Mouse (Mus musculus) heart, embryonic 11.5 days (tissue): ENCODE measurements around the gene Theg. TPM values are rescaled to one million over a fixed set of nuclear protein-coding genes. Genes with fewer than 3 reads are reported as not detected.

Experiments used
- ATAC-seq: fragments of 200-750 bp; cut with Nextera tagmentation; replicated peaks from 2 replicates; pipeline ENCODE4 v1.8.0; 2017; ENCODE audit warnings: moderate library complexity; ENCODE audit not compliant: insufficient number of reproducible peaks, low FRiP score, low TSS enrichment
- H3K27ac ChIP-seq: fragments of 300-500 bp; sonication (generic); 2 replicates; pipeline ENCODE4 v1.5.1; 2014; ENCODE audit warnings: mild to moderate bottlenecking, low read depth, low read length
- H3K27me3 ChIP-seq: fragments of 300-500 bp; sonication (generic); 2 replicates; pipeline ENCODE4 v1.6.1; 2014; ENCODE audit warnings: mild to moderate bottlenecking, low read length, mixed read lengths; ENCODE audit not compliant: control insufficient read depth, insufficient read depth
- H3K36me3 ChIP-seq: fragments of 300-500 bp; sonication (generic); 2 replicates; pipeline ENCODE4 v1.6.1; 2014; ENCODE audit warnings: mild to moderate bottlenecking, low read length, moderate library complexity, mixed read lengths; ENCODE audit not compliant: control insufficient read depth, insufficient read depth
- H3K4me1 ChIP-seq: fragments of 300-500 bp; sonication (generic); 2 replicates; pipeline ENCODE4 v1.6.1; 2014; ENCODE audit warnings: low read length; ENCODE audit not compliant: control insufficient read depth, insufficient read depth
- H3K4me2 ChIP-seq: fragments of 300-500 bp; sonication (generic); 2 replicates; pipeline ENCODE4 v1.6.1; 2014; ENCODE audit warnings: mild to moderate bottlenecking, moderate library complexity
- H3K4me3 ChIP-seq: fragments of 300-500 bp; sonication (generic); 2 replicates; pipeline ENCODE4 v1.5.1; 2014; ENCODE audit warnings: low read depth, low read length
- H3K9ac ChIP-seq: fragments of 300-500 bp; sonication (generic); 2 replicates; pipeline ENCODE4 v1.6.1; 2014; ENCODE audit warnings: mild to moderate bottlenecking, low read depth, low read length, moderate library complexity
- H3K9me3 ChIP-seq: fragments of 300-500 bp; sonication (generic); replicated peaks from 2 replicates; pipeline ENCODE4 v1.6.1; 2016; ENCODE audit warnings: low read length; ENCODE audit not compliant: control insufficient read depth
- WGBS: fragments of 180-500 bp; shearing (Covaris S2); extraction: QIAGEN DNeasy Blood & Tissue Kit; methylation state at CpG from one replicate; pipeline ENCODE4 v1.1.7; 2014; ENCODE audit not compliant: insufficient replicate concordance; 5-methylcytosine and 5-hydroxymethylcytosine counted together
- polyA plus RNA-seq: library from polyadenylated mRNA; unstranded; fragments of >200 nt; fragmentation: Nextera tagmentation; extraction: Ambion mirVana; gene quantifications from 2 replicates; pipeline ENCODE4 v1.2.1, GENCODE M21; 2014

The Theg gene
- polyA plus RNA-seq, 1 experiment from 2014 or later: not detected

- no peak overlapping the region for H3K4me2 ChIP-seq
- H3K27me3 ChIP-seq: no peaks in the 10 kb centered on the region
- no peak overlapping the region for H3K27ac ChIP-seq
- H3K4me3 ChIP-seq: no peak overlapping the region
- peaks cover 12% of the 10 kb centered on the region for H3K4me1 ChIP-seq
- no peak overlapping the region for H3K9ac ChIP-seq
- WGBS: 75% methylated on average over 9 of the region's 9 CpGs
- ATAC-seq: no peak
- H3K36me3 ChIP-seq: peaks cover 37% of the 10 kb centered on the region
- H3K9me3 ChIP-seq: no peaks in the 10 kb centered on the region
Measured at GRCm38 (mm10) chr10:79550366-79550765, 36.8 kb downstream of the Theg start.

- Histone ChIP-seq H3K27ac (no peak overlapping the region), H3K4me2 (no peak overlapping the region), H3K36me3 (peaks cover 42% of the 10 kb centered on the region), H3K9ac (no peak overlapping the region), H3K4me1 (peaks cover 11% of the 10 kb centered on the region), H3K27me3 (no peaks in the 10 kb centered on the region), H3K4me3 (no peak overlapping the region), H3K9me3 (no peaks in the 10 kb centered on the region)
- ATAC-seq: no peak
- WGBS: 89% methylated on average over 18 of the region's 18 CpGs
Measured at GRCm38 (mm10) chr10:79548971-79549723, 38.0 kb downstream of the Theg start.

- H3K9me3 ChIP-seq: no peaks in the 10 kb centered on the region
- H3K4me2 ChIP-seq: no peak overlapping the region
- H3K4me1 ChIP-seq: peaks cover 6% of the 10 kb centered on the region
- H3K9ac ChIP-seq: no peak overlapping the region
- no peak for ATAC-seq
- no peaks in the 10 kb centered on the region for H3K27me3 ChIP-seq
- no peak overlapping the region for H3K27ac ChIP-seq
- 87% methylated on average over 5 of the region's 5 CpGs for WGBS
- peaks cover 42% of the 10 kb centered on the region for H3K36me3 ChIP-seq
- H3K4me3 ChIP-seq: no peak overlapping the region
Measured at GRCm38 (mm10) chr10:79548546-79548945, 38.6 kb downstream of the Theg start.

GRCm38 (mm10) chr10:79547148-79547675 is 39.9 kb downstream of the Theg start:
- WGBS: 76% methylated on average over 5 of the region's 5 CpGs
- Histone ChIP-seq H3K4me3 (no peak overlapping the region), H3K27ac (no peak overlapping the region), H3K36me3 (peaks cover 46% of the 10 kb centered on the region), H3K9ac (no peak overlapping the region), H3K4me2 (no peak overlapping the region), H3K27me3 (no peaks in the 10 kb centered on the region), H3K4me1 (no peaks in the 10 kb centered on the region), H3K9me3 (no peaks in the 10 kb centered on the region)
- no peak for ATAC-seq

- no peak overlapping the region for H3K27ac ChIP-seq
- no peak overlapping the region for H3K4me2 ChIP-seq
- peaks cover 52% of the 10 kb centered on the region for H3K36me3 ChIP-seq
- H3K9me3 ChIP-seq: no peaks in the 10 kb centered on the region
- no peaks in the 10 kb centered on the region for H3K4me1 ChIP-seq
- H3K9ac ChIP-seq: no peak overlapping the region
- WGBS: 89% methylated on average over 11 of the region's 11 CpGs
- H3K4me3 ChIP-seq: no peak overlapping the region
- H3K27me3 ChIP-seq: no peaks in the 10 kb centered on the region
- no peak for ATAC-seq
Measured at GRCm38 (mm10) chr10:79546483-79546882, 40.6 kb downstream of the Theg start.

GRCm38 (mm10) chr10:79545891-79546290 is 41.2 kb downstream of the Theg start:
- Histone ChIP-seq H3K9ac (no peak overlapping the region), H3K4me2 (no peak overlapping the region), H3K27me3 (no peaks in the 10 kb centered on the region), H3K4me3 (no peak overlapping the region), H3K36me3 (peaks cover 57% of the 10 kb centered on the region), H3K4me1 (no peaks in the 10 kb centered on the region), H3K9me3 (no peaks in the 10 kb centered on the region), H3K27ac (no peak overlapping the region)
- ATAC-seq: no peak
- WGBS: 88% methylated on average over 12 of the region's 12 CpGs

GRCm38 (mm10) chr10:79544631-79545030 is 42.5 kb downstream of the Theg start:
- Histone ChIP-seq H3K4me1 (no peaks in the 10 kb centered on the region), H3K4me2 (no peak overlapping the region), H3K9ac (no peak overlapping the region), H3K36me3 (peaks cover 61% of the 10 kb centered on the region), H3K27ac (no peak overlapping the region), H3K4me3 (no peak overlapping the region), H3K27me3 (no peaks in the 10 kb centered on the region), H3K9me3 (no peaks in the 10 kb centered on the region)
- ATAC-seq: no peak
- WGBS: 93% methylated on average over 5 of the region's 5 CpGs

- H3K4me2 ChIP-seq: no peak overlapping the region
- H3K36me3 ChIP-seq: peaks cover 57% of the 10 kb centered on the region
- H3K27me3 ChIP-seq: no peaks in the 10 kb centered on the region
- ATAC-seq: no peak
- H3K9ac ChIP-seq: no peak overlapping the region
- H3K9me3 ChIP-seq: no peaks in the 10 kb centered on the region
- H3K4me3 ChIP-seq: no peak overlapping the region
- H3K4me1 ChIP-seq: no peaks in the 10 kb centered on the region
- 66% methylated on average over 9 of the region's 9 CpGs for WGBS
- no peak overlapping the region for H3K27ac ChIP-seq
Measured at GRCm38 (mm10) chr10:79543884-79544597, 43.1 kb downstream of the Theg start.
